Mouse (Mus musculus): ENCODE measurements around the gene Vcp. TPM values are rescaled to one million over a fixed set of nuclear protein-coding genes. Genes with fewer than 3 reads are reported as not detected.

The Vcp gene
- total and polyA plus RNA-seq, 2 experiments from 2014 or later = 166 to 438 TPM

DNA sequence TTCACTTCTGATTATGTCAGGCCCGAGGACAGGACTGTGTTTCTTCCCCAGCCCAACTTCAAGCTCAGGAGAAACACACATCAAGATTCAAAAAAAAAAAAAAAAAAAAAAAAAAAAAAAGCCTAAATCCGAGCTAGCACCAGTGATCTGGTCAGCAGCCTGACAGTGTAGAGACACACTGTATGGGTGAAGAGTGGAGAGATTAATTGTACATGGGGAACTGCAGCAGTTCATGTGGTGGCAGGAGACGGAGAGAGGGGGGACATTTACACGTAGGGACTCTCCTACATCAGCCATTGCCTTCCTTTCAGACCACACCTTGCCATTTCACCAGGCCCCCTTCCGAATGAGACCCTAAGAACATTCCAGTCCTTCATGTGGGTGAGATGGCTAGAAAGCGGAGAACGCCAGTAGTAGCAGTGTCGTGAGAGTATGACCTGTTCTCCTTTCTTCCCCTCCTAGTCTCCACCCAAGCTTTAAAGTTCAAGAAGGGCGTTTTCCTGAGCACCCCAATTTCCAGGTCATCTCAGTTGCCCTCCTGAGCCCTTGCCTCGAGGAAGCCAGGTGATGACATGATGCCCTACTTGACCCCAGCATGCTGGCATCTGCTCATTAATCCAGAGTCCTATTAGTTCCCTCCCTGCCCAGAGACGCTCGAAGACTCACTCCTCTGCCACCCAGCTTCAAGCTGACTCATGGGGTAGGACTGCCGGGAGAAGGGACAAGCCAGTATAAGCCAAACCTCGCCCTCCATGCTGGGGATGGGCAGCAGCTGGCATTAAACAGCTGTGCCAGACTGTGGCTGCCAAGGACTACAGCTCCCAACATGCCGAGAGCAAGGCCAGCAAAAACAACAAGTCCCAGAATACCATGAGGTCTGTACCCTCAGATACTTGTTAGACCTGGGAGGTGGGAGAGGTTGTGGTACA lies 38.5 kb upstream of the Vcp start:
- peak overlapping the region; percentile 91 for H3K9ac ChIP-seq (replicated peaks; ENCODE audit: low read depth, low read length)
- peaks cover 23% of the 10 kb centered on the region for H3K4me1 ChIP-seq (ENCODE audit: control insufficient read depth, insufficient read depth)
- 44% methylated on average over 15 of the region's 15 CpGs for WGBS
- H3K4me2 ChIP-seq (ENCODE audit: low read depth, low read length) = peak overlapping the region; percentile 99
- peak; percentile 30 for DNase-seq (ENCODE audit: low spot score)
- peaks cover 26% of the 10 kb centered on the region for H3K36me3 ChIP-seq (replicated peaks; ENCODE audit: control insufficient read depth, insufficient read depth, low read length)
- no peaks in the 10 kb centered on the region for H3K9me3 ChIP-seq (replicated peaks; ENCODE audit: control insufficient read depth, low read length)
- ATAC-seq (ENCODE audit: insufficient read depth, low read depth) = 0 out of 2 replicates have a peak, but pooled peaks have one; percentile 3
- no peaks in the 10 kb centered on the region for H3K27me3 ChIP-seq (ENCODE audit: control insufficient read depth, insufficient read depth, low read length)
- H3K4me3 ChIP-seq (ENCODE audit: low read depth, low read length) = peak overlapping the region; percentile 89
- peak overlapping the region; percentile 88 for H3K27ac ChIP-seq (ENCODE audit: low read depth)
- TF ChIP-seq EP300 (IDR thresholded peaks at IDR 0.05; ENCODE audit: low read depth) (no peak), CTCF (IDR thresholded peaks at IDR 0.05; ENCODE audit: low read depth) (no peak)

DNA sequence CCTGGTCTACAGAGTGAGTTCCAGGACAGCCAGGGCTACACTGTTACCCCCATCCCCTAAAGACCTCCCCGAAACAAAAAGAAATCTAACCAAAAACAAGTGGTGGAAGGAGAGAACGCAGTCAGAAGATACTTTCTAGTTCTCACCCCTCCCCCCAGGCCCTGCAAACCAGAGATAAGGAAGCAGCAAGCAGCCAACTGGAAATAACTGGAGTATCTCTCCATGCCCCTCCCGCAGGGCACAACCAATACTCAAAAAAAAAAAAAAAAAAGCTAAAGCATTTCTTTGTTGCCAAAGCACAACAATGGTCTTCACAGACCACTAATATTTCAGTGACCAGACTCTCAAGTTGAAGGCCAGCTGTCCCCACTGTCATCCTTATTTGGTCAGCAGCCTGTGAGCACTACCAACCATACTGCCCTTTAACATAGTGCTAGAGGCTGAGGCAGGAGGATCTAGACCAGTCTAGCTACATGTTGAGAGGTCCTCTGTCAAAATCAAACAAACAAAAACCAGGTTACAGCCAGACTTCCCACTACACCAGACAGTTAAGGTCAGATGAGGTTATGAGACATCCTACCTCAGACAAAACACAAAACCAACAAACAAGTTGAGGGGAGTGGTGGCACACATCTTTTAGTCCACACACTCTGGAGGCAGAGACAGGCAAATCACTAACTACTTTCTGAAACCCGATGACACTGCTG lies 37.7 kb upstream of the Vcp start:
- Histone ChIP-seq H3K4me3 (ENCODE audit: low read depth, low read length) (no peak overlapping the region), H3K9ac (replicated peaks; ENCODE audit: low read depth, low read length) (no peak overlapping the region), H3K27me3 (ENCODE audit: control insufficient read depth, insufficient read depth, low read length) (no peaks in the 10 kb centered on the region), H3K4me1 (ENCODE audit: control insufficient read depth, insufficient read depth) (peaks cover 22% of the 10 kb centered on the region), H3K36me3 (replicated peaks; ENCODE audit: control insufficient read depth, insufficient read depth, low read length) (peaks cover 34% of the 10 kb centered on the region), H3K9me3 (replicated peaks; ENCODE audit: control insufficient read depth, low read length) (no peaks in the 10 kb centered on the region), H3K4me2 (ENCODE audit: low read depth, low read length) (peak overlapping the region; percentile 99; the same call in 1 of the 2 replicates), H3K27ac (ENCODE audit: low read depth) (no peak overlapping the region)
- DNase-seq (ENCODE audit: low spot score) = no peak
- WGBS = 26% methylated on average over 4 of the region's 4 CpGs
- TF ChIP-seq EP300 (IDR thresholded peaks at IDR 0.05; ENCODE audit: low read depth) (no peak), CTCF (IDR thresholded peaks at IDR 0.05; ENCODE audit: low read depth) (no peak)
- ATAC-seq (ENCODE audit: insufficient read depth, low read depth) = no peak

DNA sequence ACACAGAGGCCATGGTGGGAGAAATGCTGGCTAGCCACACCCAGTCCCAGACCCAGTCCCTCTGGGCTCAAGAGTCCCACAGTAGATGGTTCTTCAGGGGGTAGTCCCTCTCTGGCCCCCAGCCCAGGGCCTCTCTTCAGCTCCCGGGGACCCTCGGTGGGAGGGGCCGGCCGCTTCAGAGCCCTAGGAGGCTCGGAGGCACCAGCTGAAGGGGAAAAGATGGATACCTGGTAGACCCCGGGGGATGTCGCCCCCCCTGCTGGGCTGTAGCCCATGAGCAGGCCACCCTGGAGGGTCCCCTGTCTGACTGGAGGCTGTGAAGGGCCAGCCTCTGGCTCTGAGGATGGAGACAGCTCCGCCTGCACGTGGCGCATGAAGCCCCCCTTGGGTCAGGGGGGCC lies 36.0 kb upstream of the Vcp start:
- Histone ChIP-seq H3K4me3 (ENCODE audit: low read depth, low read length) (no peak overlapping the region), H3K27me3 (ENCODE audit: control insufficient read depth, insufficient read depth, low read length) (no peaks in the 10 kb centered on the region), H3K9me3 (replicated peaks; ENCODE audit: control insufficient read depth, low read length) (no peaks in the 10 kb centered on the region), H3K4me1 (ENCODE audit: control insufficient read depth, insufficient read depth) (peaks cover 26% of the 10 kb centered on the region), H3K36me3 (replicated peaks; ENCODE audit: control insufficient read depth, insufficient read depth, low read length) (peaks cover 34% of the 10 kb centered on the region), H3K4me2 (ENCODE audit: low read depth, low read length) (no peak overlapping the region), H3K27ac (ENCODE audit: low read depth) (no peak overlapping the region), H3K9ac (replicated peaks; ENCODE audit: low read depth, low read length) (no peak overlapping the region)
- ATAC-seq (ENCODE audit: insufficient read depth, low read depth) (no peak), DNase-seq (ENCODE audit: low spot score) (no peak)
- 88% methylated on average over 10 of the region's 10 CpGs for WGBS
- TF ChIP-seq CTCF (IDR thresholded peaks at IDR 0.05; ENCODE audit: low read depth) (no peak), EP300 (IDR thresholded peaks at IDR 0.05; ENCODE audit: low read depth) (no peak)

DNA sequence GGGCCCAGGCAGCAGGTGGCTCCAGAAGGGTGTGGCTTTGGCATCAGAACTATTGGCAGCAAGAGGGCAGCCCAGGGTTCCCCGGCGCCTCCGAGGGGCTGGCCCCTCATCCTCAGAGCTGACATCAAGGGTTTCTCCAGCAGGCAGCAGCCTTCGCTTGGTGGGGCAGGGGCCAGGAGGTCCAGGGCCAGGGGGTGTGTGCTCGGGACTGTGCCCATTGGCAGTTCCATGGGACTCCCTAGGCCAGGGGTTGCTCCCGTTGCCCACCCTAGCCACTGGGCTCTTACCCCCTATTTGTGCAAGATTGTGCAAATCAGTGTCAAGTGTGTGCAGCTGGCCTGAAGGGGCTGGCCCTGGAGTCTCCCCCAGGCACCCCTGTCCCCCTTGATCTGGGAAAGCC lies 35.5 kb upstream of the Vcp start:
- 84% methylated on average over 6 of the region's 6 CpGs for WGBS
- Histone ChIP-seq H3K4me3 (ENCODE audit: low read depth, low read length) (no peak overlapping the region), H3K36me3 (replicated peaks; ENCODE audit: control insufficient read depth, insufficient read depth, low read length) (peaks cover 34% of the 10 kb centered on the region), H3K27me3 (ENCODE audit: control insufficient read depth, insufficient read depth, low read length) (no peaks in the 10 kb centered on the region), H3K4me1 (ENCODE audit: control insufficient read depth, insufficient read depth) (peaks cover 26% of the 10 kb centered on the region), H3K4me2 (ENCODE audit: low read depth, low read length) (no peak overlapping the region), H3K9ac (replicated peaks; ENCODE audit: low read depth, low read length) (no peak overlapping the region), H3K27ac (ENCODE audit: low read depth) (no peak overlapping the region), H3K9me3 (replicated peaks; ENCODE audit: control insufficient read depth, low read length) (no peaks in the 10 kb centered on the region)
- DNase-seq (ENCODE audit: low spot score) = no peak
- ATAC-seq (ENCODE audit: insufficient read depth, low read depth) = no peak
- TF ChIP-seq CTCF (IDR thresholded peaks at IDR 0.05; ENCODE audit: low read depth) = no peak
- no peak for TF ChIP-seq EP300 (IDR thresholded peaks at IDR 0.05; ENCODE audit: low read depth)

DNA sequence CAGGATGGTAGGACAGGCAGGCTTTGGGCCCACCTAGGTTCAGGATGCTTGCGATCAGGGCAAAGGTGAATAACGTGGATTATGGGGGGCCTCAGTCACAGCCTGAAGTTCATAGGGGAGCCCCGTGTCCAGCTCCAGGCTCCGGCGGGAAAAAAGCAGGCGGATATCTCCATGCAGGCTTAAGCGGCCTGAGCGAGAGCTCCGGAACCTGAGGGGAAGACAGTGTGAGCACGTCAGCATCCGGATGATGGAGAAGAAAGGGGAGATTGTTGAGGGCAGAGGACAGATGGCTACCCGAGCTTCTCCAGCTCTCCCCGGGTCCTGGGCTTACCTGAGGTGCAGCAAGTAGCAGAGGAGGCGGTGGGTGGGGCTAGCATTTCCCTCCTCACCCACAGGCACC lies 33.2 kb upstream of the Vcp start:
- 82% methylated on average over 14 of the region's 14 CpGs for WGBS
- DNase-seq (ENCODE audit: low spot score) = no peak
- H3K4me3 ChIP-seq (ENCODE audit: low read depth, low read length) = no peak overlapping the region
- ATAC-seq (ENCODE audit: insufficient read depth, low read depth) = no peak
- no peaks in the 10 kb centered on the region for H3K27me3 ChIP-seq (ENCODE audit: control insufficient read depth, insufficient read depth, low read length)
- H3K4me1 ChIP-seq (ENCODE audit: control insufficient read depth, insufficient read depth) = peaks cover 15% of the 10 kb centered on the region
- TF ChIP-seq EP300 (IDR thresholded peaks at IDR 0.05; ENCODE audit: low read depth) (no peak), CTCF (IDR thresholded peaks at IDR 0.05; ENCODE audit: low read depth) (no peak)
- peaks cover 45% of the 10 kb centered on the region for H3K36me3 ChIP-seq (replicated peaks; ENCODE audit: control insufficient read depth, insufficient read depth, low read length)
- H3K9ac ChIP-seq (replicated peaks; ENCODE audit: low read depth, low read length) = no peak overlapping the region; the same call in 1 of the 2 replicates
- H3K9me3 ChIP-seq (replicated peaks; ENCODE audit: control insufficient read depth, low read length) = no peaks in the 10 kb centered on the region
- H3K27ac ChIP-seq (ENCODE audit: low read depth) = no peak overlapping the region
- no peak overlapping the region for H3K4me2 ChIP-seq (ENCODE audit: low read depth, low read length)

All from heart, postnatal 0 days (tissue).